Mouse (Mus musculus): ENCODE measurements at regions not wholly inside any gene's neighbourhood (a gene's known extent, or its start where the extent isn't known, plus 50 kb on each side); places are given as distances from the start of the nearest gene placed in this dataset.

DNA sequence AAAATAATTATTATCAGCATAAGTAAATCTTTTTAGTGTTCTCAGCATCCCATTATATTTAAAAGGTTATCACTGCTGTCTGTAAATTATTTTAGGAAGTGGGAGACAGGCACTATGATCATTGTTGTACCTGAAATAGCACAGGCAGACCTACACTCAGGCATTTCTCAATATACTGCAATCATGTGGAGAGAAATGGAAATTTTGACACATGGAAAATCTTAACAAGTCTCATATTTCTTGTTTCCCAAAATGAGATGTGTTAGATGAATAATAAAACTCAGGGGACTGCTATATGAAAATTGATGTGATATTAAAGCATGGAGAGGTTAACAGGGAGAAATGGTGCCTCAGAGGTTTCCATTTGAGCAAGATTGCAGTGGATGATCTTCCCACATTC is 196.6 kb downstream of the Jrkl start:
- TF ChIP-seq CTCF (IDR thresholded peaks at IDR 0.05; ENCODE audit: control insufficient read depth, insufficient read depth, insufficient replicate concordance, low read depth, low read length) (no peak), POLR2A (IDR thresholded peaks at IDR 0.05; ENCODE audit: control insufficient read depth, low read depth, low read length) (no peak)
